Comparison of ENCODE assay signal across 13 mouse cellular contexts in the genomic region with DNA sequence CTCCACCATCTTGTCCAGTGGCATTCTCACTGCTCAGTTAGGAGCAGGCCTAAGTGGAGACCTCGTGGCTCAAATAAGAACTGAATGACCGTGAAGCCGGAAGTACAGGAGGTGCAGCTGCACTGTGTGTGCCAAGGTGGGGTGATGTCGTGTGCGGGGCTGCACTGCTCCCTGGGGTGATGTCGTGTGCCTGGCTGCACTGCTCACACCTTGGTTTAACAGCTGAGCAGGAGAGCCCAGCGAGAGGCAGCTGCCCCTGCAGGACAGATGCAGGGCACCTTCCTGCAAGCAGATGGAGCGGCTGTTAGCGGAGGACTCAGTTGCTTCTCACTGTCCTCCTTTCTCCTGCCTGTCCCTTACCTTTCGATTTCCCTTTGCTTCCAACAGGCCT.
DNase-seq lines count a peak whose midpoint lies in the region; ATAC-seq lines count a peak whose summit lies in the region.
"Had no signal": no experiment of that assay in that cellular context is flagged by ENCODE, and none has a peak within 500 bp of the region (broad histone marks: within the 10 kb centered on the region; RNA-seq: fewer than 3 reads in every experiment).

No protein-coding gene starts in this region.

- intact Hi-C loops in heart, postnatal 36 days (cut with DNase I) = loop anchor here (5.0 kb wide), 1 partner anchor 37 kb away; no protein-coding TSS in a partner anchor

- H3K27ac ChIP-seq in heart, embryonic 13.5 days (replicated peaks) = peak overlapping the region; percentile 31
- H3K27ac ChIP-seq in midbrain, embryonic 13.5 days = peak overlapping the region; percentile 45; the same call in 1 of the 2 replicates
- H3K27ac ChIP-seq in midbrain, embryonic 14.5 days (replicated peaks; ENCODE audit: low read depth, low read length) = no peak overlapping the region
- H3K27ac ChIP-seq in hindbrain, embryonic 15.5 days (replicated peaks) = peak overlapping the region; percentile 16; the same call in 1 of the 2 replicates

- peaks cover 72% of the 10 kb centered on the region for H3K36me3 ChIP-seq in heart, embryonic 13.5 days
- H3K36me3 ChIP-seq in midbrain, embryonic 13.5 days = peaks cover 15% of the 10 kb centered on the region
- H3K36me3 ChIP-seq in midbrain, embryonic 14.5 days (ENCODE audit: control insufficient read depth, insufficient read depth, low read length) = peaks cover 15% of the 10 kb centered on the region
- no peaks in the 10 kb centered on the region for H3K36me3 ChIP-seq in hindbrain, embryonic 15.5 days

- no peak for DNase-seq in heart, postnatal 36 days
- no peak for DNase-seq in midbrain, embryonic 14.5 days
- DNase-seq in spleen, postnatal 14 days (ENCODE audit: low spot score in 2 of 2) = no peak
- no peak for DNase-seq in testis, postnatal 10 days (ENCODE audit: low spot score)
- DNase-seq: B cell, adult 2 months; cerebellum, adult 9-11 months; heart, adult 18-20 months; lung, adult 18-20 months had no signal

- peaks cover 57% of the 10 kb centered on the region for H3K4me1 ChIP-seq in heart, embryonic 13.5 days
- H3K4me1 ChIP-seq in midbrain, embryonic 13.5 days (replicated peaks) = peaks cover 37% of the 10 kb centered on the region
- peaks cover 8% of the 10 kb centered on the region for H3K4me1 ChIP-seq in midbrain, embryonic 14.5 days (ENCODE audit: control insufficient read depth, insufficient read depth, low read length)
- H3K4me1 ChIP-seq in hindbrain, embryonic 15.5 days (replicated peaks) = peaks cover 34% of the 10 kb centered on the region

- H3K9ac ChIP-seq in heart, embryonic 13.5 days = no peak overlapping the region
- H3K9ac ChIP-seq in midbrain, embryonic 13.5 days (replicated peaks) = no peak overlapping the region
- no peak overlapping the region for H3K9ac ChIP-seq in midbrain, embryonic 14.5 days (replicated peaks; ENCODE audit: low read length)
- H3K9ac ChIP-seq in hindbrain, embryonic 15.5 days = no peak overlapping the region

- H3K4me3 ChIP-seq in heart, embryonic 13.5 days = no peak overlapping the region
- no peak overlapping the region for H3K4me3 ChIP-seq in midbrain, embryonic 13.5 days (replicated peaks)
- H3K4me3 ChIP-seq in midbrain, embryonic 14.5 days (replicated peaks; ENCODE audit: low read depth, low read length) = no peak overlapping the region
- H3K4me3 ChIP-seq in hindbrain, embryonic 15.5 days = no peak overlapping the region

- no peak for ATAC-seq in heart, embryonic 13.5 days (ENCODE audit: extremely low read depth, insufficient number of reproducible peaks, low FRiP score, low TSS enrichment)
- peak; percentile 28; the same call in 1 of the 2 replicates for ATAC-seq in midbrain, embryonic 13.5 days
- no peak for ATAC-seq in midbrain, embryonic 14.5 days (ENCODE audit: low FRiP score, low TSS enrichment)
- ATAC-seq in hindbrain, embryonic 15.5 days (ENCODE audit: low FRiP score, low read depth) = no peak
- ATAC-seq in inflammation-experienced regulatory T-cells, adult 6 months = no peak
- ATAC-seq: intestine, embryonic 16.5 days had no signal

- no peak overlapping the region for H3K4me2 ChIP-seq in heart, embryonic 13.5 days
- H3K4me2 ChIP-seq in midbrain, embryonic 13.5 days (replicated peaks) = no peak overlapping the region
- no peak overlapping the region for H3K4me2 ChIP-seq in midbrain, embryonic 14.5 days (ENCODE audit: low read length)
- H3K4me2 ChIP-seq in hindbrain, embryonic 15.5 days = no peak overlapping the region

- H3K9me3 ChIP-seq in heart, embryonic 13.5 days = no peaks in the 10 kb centered on the region
- H3K9me3 ChIP-seq in midbrain, embryonic 13.5 days = no peaks in the 10 kb centered on the region
- no peaks in the 10 kb centered on the region for H3K9me3 ChIP-seq in midbrain, embryonic 14.5 days (ENCODE audit: control insufficient read depth, low read length)
- H3K9me3 ChIP-seq in hindbrain, embryonic 15.5 days = no peaks in the 10 kb centered on the region

- WGBS in heart, embryonic 13.5 days = 63% methylated on average over 10 of the region's 10 CpGs
- WGBS in midbrain, embryonic 13.5 days = 38% methylated on average over 10 of the region's 10 CpGs
- WGBS in midbrain, embryonic 14.5 days = 48% methylated on average over 10 of the region's 10 CpGs
- 42% methylated on average over 10 of the region's 10 CpGs for WGBS in hindbrain, embryonic 15.5 days

- no peaks in the 10 kb centered on the region for H3K27me3 ChIP-seq in heart, embryonic 13.5 days (replicated peaks)
- H3K27me3 ChIP-seq in midbrain, embryonic 13.5 days = no peaks in the 10 kb centered on the region
- H3K27me3 ChIP-seq in midbrain, embryonic 14.5 days (ENCODE audit: control insufficient read depth, insufficient read depth, low read length) = no peaks in the 10 kb centered on the region
- no peaks in the 10 kb centered on the region for H3K27me3 ChIP-seq in hindbrain, embryonic 15.5 days
